Mouse (Mus musculus) neural tube, embryonic 15.5 days (tissue): ENCODE measurements at regions not wholly inside any gene's neighbourhood (a gene's known extent, or its start where the extent isn't known, plus 50 kb on each side); places are given as distances from the start of the nearest gene placed in this dataset.

Experiments
- ATAC-seq: fragments of 200-750 bp; cut with Nextera tagmentation; 2 replicates; pipeline ENCODE4 v1.8.0; 2017; ENCODE audit warnings: mild to moderate bottlenecking, moderate TSS enrichment, moderate library complexity; ENCODE audit not compliant: low FRiP score
- H3K27ac ChIP-seq: fragments of 300-500 bp; sonication (generic); replicated peaks from 2 replicates; pipeline ENCODE4 v1.5.1; 2015; ENCODE audit warnings: mild to moderate bottlenecking, inconsistent platforms
- H3K27me3 ChIP-seq: fragments of 300-500 bp; sonication (generic); replicated peaks from 2 replicates; pipeline ENCODE4 v1.6.1; 2015; ENCODE audit warnings: inconsistent platforms
- H3K36me3 ChIP-seq: fragments of 300-500 bp; sonication (generic); 2 replicates; pipeline ENCODE4 v1.6.1; 2015; ENCODE audit warnings: inconsistent platforms
- H3K4me1 ChIP-seq: fragments of 300-500 bp; sonication (generic); 2 replicates; pipeline ENCODE4 v1.6.1; 2015; ENCODE audit warnings: inconsistent platforms
- H3K4me2 ChIP-seq: fragments of 300-500 bp; sonication (generic); 2 replicates; pipeline ENCODE4 v1.6.1; 2015; ENCODE audit warnings: inconsistent platforms, mild to moderate bottlenecking, moderate library complexity
- H3K4me3 ChIP-seq: fragments of 300-500 bp; sonication (generic); replicated peaks from 2 replicates; pipeline ENCODE4 v1.5.1; 2015; ENCODE audit warnings: mild to moderate bottlenecking, inconsistent platforms
- H3K9ac ChIP-seq: fragments of 300-500 bp; sonication (generic); replicated peaks from 2 replicates; pipeline ENCODE4 v1.6.1; 2015; ENCODE audit warnings: mild to moderate bottlenecking, inconsistent platforms
- H3K9me3 ChIP-seq: fragments of 300-500 bp; sonication (generic); replicated peaks from 2 replicates; pipeline ENCODE4 v1.6.1; 2016; ENCODE audit warnings: inconsistent platforms
- WGBS: fragments of 180-500 bp; shearing (Covaris S2); methylation state at CpG from one replicate; pipeline ENCODE4 v1.1.7; 2015; ENCODE audit warnings: mixed read lengths; 5-methylcytosine and 5-hydroxymethylcytosine counted together

GRCm38 (mm10) chr7:77933366-77933765 lies 804.4 kb downstream of the Ntrk3 start:
- H3K4me2 ChIP-seq: no peak overlapping the region
- H3K36me3 ChIP-seq: no peaks in the 10 kb centered on the region
- no peak for ATAC-seq
- 72% methylated on average over 2 of the region's 2 CpGs for WGBS
- H3K9ac ChIP-seq: no peak overlapping the region
- H3K4me3 ChIP-seq: no peak overlapping the region
- H3K27me3 ChIP-seq: no peaks in the 10 kb centered on the region
- no peak overlapping the region for H3K27ac ChIP-seq
- H3K4me1 ChIP-seq: 0 out of 2 replicates have a peak, but pooled peaks cover 3% of the 10 kb centered on the region
- H3K9me3 ChIP-seq: no peaks in the 10 kb centered on the region

DNA sequence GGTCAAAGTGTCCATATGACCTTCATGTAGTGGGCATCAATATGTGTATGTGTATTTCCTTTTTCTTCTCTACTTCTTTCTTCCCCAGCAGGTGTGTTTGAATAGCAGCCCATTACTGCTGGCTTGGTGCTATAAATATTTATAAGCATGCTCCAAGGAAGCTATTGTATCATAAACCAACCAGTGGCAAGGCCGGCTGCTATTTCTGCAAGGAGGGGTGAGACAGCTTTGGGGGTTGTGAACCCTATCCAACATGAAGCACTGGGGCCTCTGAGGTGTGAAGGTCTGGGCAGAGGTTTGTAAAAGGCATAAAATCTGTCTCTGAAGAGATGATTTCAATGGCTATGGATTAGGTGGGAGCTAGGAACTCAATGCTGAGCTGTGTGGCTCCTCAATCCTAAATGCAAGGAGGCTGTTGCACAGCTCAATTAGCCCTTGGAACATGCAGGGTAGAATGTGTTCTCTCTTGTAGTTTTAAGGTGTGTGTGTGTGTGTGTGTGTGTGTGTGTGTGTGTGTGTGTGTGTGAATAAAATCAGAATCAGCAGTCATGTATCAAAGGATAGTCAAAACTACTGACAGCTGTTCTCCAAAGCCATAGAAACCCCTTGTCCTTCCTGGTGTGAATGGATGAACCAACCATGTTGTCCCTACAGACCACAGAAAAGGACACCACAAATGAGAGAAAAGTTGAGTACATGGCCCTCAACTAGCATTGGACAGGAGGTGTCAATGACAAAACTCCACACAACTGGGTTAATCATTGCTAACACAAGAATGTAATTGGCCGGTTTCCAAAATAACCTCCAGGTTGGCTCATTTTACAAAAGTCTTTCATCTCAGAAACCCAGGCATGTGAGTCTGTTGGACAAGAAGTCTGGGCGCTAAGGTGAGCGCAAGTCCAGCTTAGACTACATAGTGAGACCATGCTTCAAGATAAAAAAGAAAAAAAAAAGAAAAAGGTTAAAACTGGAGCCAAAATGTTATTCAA lies 809.0 kb downstream of the Ntrk3 start:
- Histone ChIP-seq H3K27ac (no peak overlapping the region), H3K36me3 (no peaks in the 10 kb centered on the region), H3K4me1 (0 out of 2 replicates have a peak, but pooled peaks cover 3% of the 10 kb centered on the region), H3K4me3 (no peak overlapping the region), H3K4me2 (no peak overlapping the region), H3K27me3 (no peaks in the 10 kb centered on the region), H3K9me3 (no peaks in the 10 kb centered on the region), H3K9ac (no peak overlapping the region)
- WGBS: 77% methylated on average over 4 of the region's 4 CpGs
- ATAC-seq: no peak

- no peak overlapping the region for H3K4me2 ChIP-seq
- no peak for ATAC-seq
- no peaks in the 10 kb centered on the region for H3K9me3 ChIP-seq
- no peak overlapping the region for H3K9ac ChIP-seq
- H3K4me1 ChIP-seq: no peaks in the 10 kb centered on the region
- H3K27me3 ChIP-seq: no peaks in the 10 kb centered on the region
- H3K4me3 ChIP-seq: no peak overlapping the region
- no peak overlapping the region for H3K27ac ChIP-seq
- WGBS: 52% methylated on average over 7 of the region's 7 CpGs
- no peaks in the 10 kb centered on the region for H3K36me3 ChIP-seq
These were observed 838.6 kb downstream of the Ntrk3 start for GRCm38 (mm10) chr7:77899231-77899630.

DNA sequence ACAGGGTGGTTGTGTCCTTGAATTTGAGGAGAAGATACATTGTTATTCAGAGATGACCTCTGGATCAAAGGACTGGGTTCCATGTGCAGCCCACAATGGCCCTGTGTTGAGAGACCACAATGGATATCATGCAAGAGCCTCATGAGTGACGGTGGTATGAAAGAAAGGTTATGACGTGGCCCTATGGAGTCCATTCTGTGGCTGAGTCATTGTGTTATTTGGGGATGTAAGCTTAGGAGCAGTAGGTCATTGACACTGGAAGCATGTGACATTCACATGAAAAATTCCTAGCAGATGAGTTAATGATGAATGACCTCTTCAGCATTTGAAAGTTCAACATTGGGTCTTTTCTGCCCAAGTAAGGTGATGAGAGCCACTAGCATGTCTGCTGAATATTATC lies 849.3 kb downstream of the Ntrk3 start:
- Histone ChIP-seq H3K9ac (no peak overlapping the region), H3K27ac (no peak overlapping the region), H3K36me3 (no peaks in the 10 kb centered on the region), H3K4me2 (no peak overlapping the region), H3K4me1 (no peaks in the 10 kb centered on the region), H3K4me3 (no peak overlapping the region), H3K9me3 (no peaks in the 10 kb centered on the region), H3K27me3 (no peaks in the 10 kb centered on the region)
- 82% methylated on average over 2 of the region's 2 CpGs for WGBS
- ATAC-seq: no peak

- Histone ChIP-seq H3K4me2 (no peak overlapping the region), H3K36me3 (no peaks in the 10 kb centered on the region), H3K4me3 (no peak overlapping the region), H3K27me3 (no peaks in the 10 kb centered on the region), H3K9ac (no peak overlapping the region), H3K4me1 (no peaks in the 10 kb centered on the region), H3K9me3 (no peaks in the 10 kb centered on the region), H3K27ac (no peak overlapping the region)
- ATAC-seq: no peak
- WGBS: 84% methylated on average over 5 of the region's 5 CpGs
These were observed 855.0 kb downstream of the Ntrk3 start for GRCm38 (mm10) chr7:77882605-77883354.

GRCm38 (mm10) chr7:77867518-77867917 lies 870.3 kb downstream of the Ntrk3 start:
- WGBS: 22% methylated on average over 4 of the region's 4 CpGs

DNA sequence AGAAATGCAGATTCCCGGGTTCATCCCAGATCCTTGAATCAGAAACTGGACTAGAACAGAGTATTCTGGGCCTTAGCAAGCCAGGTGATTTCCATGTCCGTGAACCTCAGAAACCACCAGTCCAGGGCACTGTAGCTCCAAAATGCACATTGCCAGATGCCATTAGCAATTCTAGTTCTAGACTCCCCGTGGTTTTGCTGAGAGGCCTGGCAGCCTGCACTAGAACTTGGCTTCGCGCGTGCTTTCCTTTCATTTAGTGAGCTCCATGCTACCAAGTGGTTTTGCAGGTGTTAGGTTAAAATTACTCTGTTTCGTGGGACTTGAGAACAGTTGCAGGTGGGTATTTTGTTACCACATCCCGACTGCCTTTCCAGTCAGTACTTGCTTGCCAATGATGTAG lies 876.0 kb downstream of the Ntrk3 start:
- H3K4me1 ChIP-seq: peaks cover 1% of the 10 kb centered on the region; the same call in 1 of the 2 replicates
- no peak for ATAC-seq
- 88% methylated on average over 8 of the region's 8 CpGs for WGBS
- H3K27me3 ChIP-seq: no peaks in the 10 kb centered on the region
- H3K4me3 ChIP-seq: no peak overlapping the region
- H3K36me3 ChIP-seq: no peaks in the 10 kb centered on the region
- no peaks in the 10 kb centered on the region for H3K9me3 ChIP-seq
- H3K9ac ChIP-seq: no peak overlapping the region
- H3K4me2 ChIP-seq: no peak overlapping the region
- no peak overlapping the region for H3K27ac ChIP-seq

More at GRCm38 (mm10) chr7:77867518-77867917, 870.3 kb downstream of the Ntrk3 start:
- Histone ChIP-seq H3K27me3 (no peaks in the 10 kb centered on the region), H3K36me3 (no peaks in the 10 kb centered on the region), H3K9ac (no peak overlapping the region), H3K4me2 (no peak overlapping the region), H3K4me1 (peaks cover 11% of the 10 kb centered on the region), H3K27ac (no peak overlapping the region), H3K9me3 (no peaks in the 10 kb centered on the region), H3K4me3 (no peak overlapping the region)
- ATAC-seq: no peak

DNA sequence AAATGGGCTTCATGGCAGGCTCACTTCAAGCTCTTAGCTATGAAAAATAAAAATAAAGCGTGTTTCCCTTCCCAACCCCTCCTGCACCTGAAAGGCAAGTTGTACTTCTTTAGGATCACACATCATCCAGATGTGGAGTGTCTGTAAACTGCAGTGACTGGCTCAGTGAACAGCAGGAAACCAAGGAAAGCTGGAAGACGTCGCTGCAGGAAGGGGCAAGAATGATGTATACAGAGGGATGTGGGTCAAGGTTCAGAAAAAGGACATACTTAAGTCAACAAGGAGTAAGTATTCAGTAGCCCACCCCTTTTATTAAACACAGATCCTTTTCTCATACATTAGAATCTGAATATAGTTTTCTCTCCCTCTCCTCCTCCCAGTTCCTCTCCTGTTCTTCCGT lies 879.4 kb downstream of the Ntrk3 start:
- ATAC-seq: no peak
- no peak overlapping the region for H3K4me2 ChIP-seq
- no peaks in the 10 kb centered on the region for H3K36me3 ChIP-seq
- H3K4me3 ChIP-seq: no peak overlapping the region
- no peaks in the 10 kb centered on the region for H3K9me3 ChIP-seq
- no peaks in the 10 kb centered on the region for H3K4me1 ChIP-seq
- WGBS: 70% methylated on average over 4 of the region's 4 CpGs
- H3K27me3 ChIP-seq: no peaks in the 10 kb centered on the region
- no peak overlapping the region for H3K27ac ChIP-seq
- no peak overlapping the region for H3K9ac ChIP-seq

- H3K27ac ChIP-seq: no peak overlapping the region
- no peak overlapping the region for H3K9ac ChIP-seq
- H3K4me1 ChIP-seq: no peaks in the 10 kb centered on the region
- H3K9me3 ChIP-seq: no peaks in the 10 kb centered on the region
- H3K4me2 ChIP-seq: no peak overlapping the region
- 67% methylated on average over 5 of the region's 5 CpGs for WGBS
- H3K27me3 ChIP-seq: no peaks in the 10 kb centered on the region
- H3K4me3 ChIP-seq: no peak overlapping the region
- ATAC-seq: no peak
- no peaks in the 10 kb centered on the region for H3K36me3 ChIP-seq
These were observed 879.8 kb downstream of the Ntrk3 start for GRCm38 (mm10) chr7:77857979-77858378.

- H3K36me3 ChIP-seq: no peaks in the 10 kb centered on the region
- no peaks in the 10 kb centered on the region for H3K27me3 ChIP-seq
- H3K4me1 ChIP-seq: no peaks in the 10 kb centered on the region
- H3K4me2 ChIP-seq: no peak overlapping the region
- no peaks in the 10 kb centered on the region for H3K9me3 ChIP-seq
- no peak overlapping the region for H3K9ac ChIP-seq
- no peak overlapping the region for H3K4me3 ChIP-seq
- WGBS: 70% methylated on average over 6 of the region's 6 CpGs
- ATAC-seq: no peak
- H3K27ac ChIP-seq: no peak overlapping the region
These were observed 882.1 kb downstream of the Ntrk3 start for GRCm38 (mm10) chr7:77855653-77856239.

DNA sequence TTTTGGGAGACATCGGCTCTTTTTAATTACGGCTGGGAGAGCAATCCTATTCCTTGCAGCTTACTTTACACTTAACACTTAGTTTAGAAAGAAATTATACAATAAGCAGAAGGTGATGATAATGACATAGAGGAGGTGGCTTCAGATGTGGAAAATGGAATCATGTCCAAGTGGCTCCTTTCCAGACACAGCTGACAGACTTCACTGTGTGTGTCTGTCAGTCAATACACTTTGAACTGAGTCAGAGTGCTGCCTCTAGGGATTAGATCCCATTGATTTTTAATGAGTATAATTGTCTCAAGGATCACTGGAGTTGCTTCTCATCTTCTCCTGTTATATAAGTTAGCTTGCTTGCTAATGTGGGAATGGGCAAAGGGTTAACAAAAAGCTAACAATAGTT lies 882.7 kb downstream of the Ntrk3 start:
- no peak for ATAC-seq
- Histone ChIP-seq H3K27ac (no peak overlapping the region), H3K4me3 (no peak overlapping the region), H3K9ac (no peak overlapping the region), H3K36me3 (no peaks in the 10 kb centered on the region), H3K27me3 (no peaks in the 10 kb centered on the region), H3K9me3 (no peaks in the 10 kb centered on the region), H3K4me1 (no peaks in the 10 kb centered on the region), H3K4me2 (no peak overlapping the region)
- 86% methylated on average over 2 of the region's 2 CpGs for WGBS
